Mouse (Mus musculus) bone marrow macrophage, adult 2 months (primary cell): ENCODE results near the gene Pik3r5.

ENCODE experiments used
- CTCF ChIP-seq: IDR thresholded peaks from 2 replicates; pipeline ENCODE4 v1.5.1; 2012; ENCODE audit warnings: low read depth, mild to moderate bottlenecking, low read length, moderate library complexity
- POLR2A ChIP-seq: IDR thresholded peaks from 2 replicates; pipeline ENCODE4 v1.6.1; 2012; ENCODE audit warnings: mild to moderate bottlenecking, low read depth, low read length, borderline replicate concordance

GRCm38 (mm10) chr11:68401428-68401827, 30.5 kb upstream of the Pik3r5 start:
- TF ChIP-seq POLR2A (no peak), CTCF (no peak)
